Mouse (Mus musculus) liver, embryonic 11.5 days (tissue): ENCODE data around the gene Myh11. TPM values are rescaled to one million over a fixed set of nuclear protein-coding genes. Genes with fewer than 3 reads are reported as not detected.
"Not testable (repeated sequence)": the region's sequence is repeated elsewhere in the genome, so short reads cannot be mapped to it uniquely, and the experiment has no call there.

Experiments used
- ATAC-seq: fragments of 200-750 bp; cut with Nextera tagmentation; replicated peaks from 2 replicates; pipeline ENCODE4 v1.8.0; 2017; ENCODE audit warnings: moderate number of reproducible peaks, mild to moderate bottlenecking, moderate TSS enrichment, moderate library complexity; ENCODE audit not compliant: low FRiP score
- DNase-seq: peaks from one replicate; pipeline ENCODE4 v3.0.0-alpha.2; 2017; ENCODE audit warnings: low spot score
- H3K27ac ChIP-seq: fragments of 300-500 bp; sonication (generic); 2 replicates; pipeline ENCODE4 v1.5.1; 2014; ENCODE audit warnings: mild to moderate bottlenecking, low read depth, low read length, control low read depth
- H3K27me3 ChIP-seq: fragments of 300-500 bp; sonication (generic); replicated peaks from 2 replicates; pipeline ENCODE4 v1.6.1; 2014; ENCODE audit warnings: low read length, mixed read lengths; ENCODE audit not compliant: control insufficient read depth, insufficient read depth
- H3K36me3 ChIP-seq: fragments of 300-500 bp; sonication (generic); 2 replicates; pipeline ENCODE4 v1.6.1; 2014; ENCODE audit warnings: mild to moderate bottlenecking, low read length, moderate library complexity, mixed read lengths; ENCODE audit not compliant: control insufficient read depth, insufficient read depth
- H3K4me1 ChIP-seq: fragments of 300-500 bp; sonication (generic); replicated peaks from 2 replicates; pipeline ENCODE4 v1.6.1; 2014; ENCODE audit warnings: low read length, mixed read lengths; ENCODE audit not compliant: control insufficient read depth, insufficient read depth
- H3K4me2 ChIP-seq: fragments of 300-500 bp; sonication (generic); 2 replicates; pipeline ENCODE4 v1.6.1; 2014; ENCODE audit warnings: mild to moderate bottlenecking, control low read depth, moderate library complexity
- H3K4me3 ChIP-seq: fragments of 300-500 bp; sonication (generic); 2 replicates; pipeline ENCODE4 v1.5.1; 2014; ENCODE audit warnings: low read depth, low read length, control low read depth
- H3K9ac ChIP-seq: fragments of 300-500 bp; sonication (generic); 2 replicates; pipeline ENCODE4 v1.6.1; 2014; ENCODE audit warnings: low read depth, low read length, control low read depth
- H3K9me3 ChIP-seq: fragments of 300-500 bp; sonication (generic); 2 replicates; pipeline ENCODE4 v1.6.1; 2016; ENCODE audit warnings: low read length, inconsistent platforms, mixed read lengths; ENCODE audit not compliant: control insufficient read depth
- WGBS: fragments of 180-500 bp; shearing (Covaris S2); extraction: QIAGEN DNeasy Blood & Tissue Kit; methylation state at CpG from one replicate; pipeline ENCODE4 v1.1.7; 2014; 5-methylcytosine and 5-hydroxymethylcytosine counted together
- microRNA counts: library from miRNA; unstranded; fragments of <30 nt; microRNA quantifications from one replicate; lab custom pipeline; 2015
- microRNA-seq: library from miRNA; unstranded; fragments of <30 nt; microRNA quantifications from one replicate; pipeline ENCODE4, GENCODE M21; 2017; ENCODE audit warnings: borderline number of aligned reads
- polyA plus RNA-seq: library from polyadenylated mRNA; unstranded; fragments of >200 nt; fragmentation: Nextera tagmentation; extraction: Ambion mirVana; gene quantifications from 2 replicates; pipeline ENCODE4 v1.2.1, GENCODE M21; 2014

The Myh11 gene
- polyA plus RNA-seq, 1 experiment from 2014 or later = 0.84 TPM

- H3K4me1 ChIP-seq, DNase-seq, H3K9me3 ChIP-seq, H3K4me3 ChIP-seq, H3K36me3 ChIP-seq, H3K9ac ChIP-seq, H3K27ac ChIP-seq, H3K4me2 ChIP-seq, ATAC-seq, H3K27me3 ChIP-seq: not testable (repeated sequence)
- 79% methylated on average over 1 of the region's 2 CpGs for WGBS
Measured at GRCm38 (mm10) chr16:14155638-14156037, 135.5 kb downstream of the Myh11 start.

GRCm38 (mm10) chr16:14151718-14152117 lies 139.5 kb downstream of the Myh11 start:
- Histone ChIP-seq H3K4me2 (no peak overlapping the region), H3K36me3 (peaks cover 20% of the 10 kb centered on the region; the same call in 1 of the 2 replicates)
- WGBS = 95% methylated on average over 4 of the region's 4 CpGs

GRCm38 (mm10) chr16:14147712-14148111 lies 143.5 kb downstream of the Myh11 start:
- H3K4me1 ChIP-seq = no peaks in the 10 kb centered on the region
- no peaks in the 10 kb centered on the region for H3K27me3 ChIP-seq
- DNase-seq (no peak), ATAC-seq (no peak)
- no peaks in the 10 kb centered on the region for H3K9me3 ChIP-seq
- H3K27ac ChIP-seq = no peak overlapping the region
- peaks cover 38% of the 10 kb centered on the region for H3K36me3 ChIP-seq
- H3K4me2 ChIP-seq = no peak overlapping the region
- no peak overlapping the region for H3K4me3 ChIP-seq
- H3K9ac ChIP-seq = no peak overlapping the region

More at GRCm38 (mm10) chr16:14151718-14152117, 139.5 kb downstream of the Myh11 start:
- Histone ChIP-seq H3K27me3 (no peaks in the 10 kb centered on the region), H3K9me3 (no peaks in the 10 kb centered on the region), H3K9ac (no peak overlapping the region), H3K27ac (no peak overlapping the region), H3K4me3 (no peak overlapping the region), H3K4me1 (no peaks in the 10 kb centered on the region)
- ATAC-seq (no peak), DNase-seq (no peak)

MicroRNA genes within 50 kb of the gene (microRNA counts, 519-probe panel; counts per million panel counts)
- 5,287 counts per million, percentile 46 among the panel's probes with 10 or more counts for microRNA mmu-miR-484 (lab: Ali Mortazavi, UCI)

Small RNA genes within 50 kb of the gene (microRNA-seq; reads per million reads assigned to microRNA genes)
- 3,021 reads per million, percentile 85 among the genes with 10 or more reads in this experiment for gene Mir484

Other genes with a start within 250 kb of the Myh11 start
- 78.2 and 85.2 TPM in 2 replicates for gene Nde1, start 128.1 kb downstream of the Myh11 start, polyA plus RNA-seq
- 9.5 and 10.3 TPM in 2 replicates for gene Marf1, start 128.0 kb downstream of the Myh11 start, polyA plus RNA-seq
- gene Fopnl, start 26.0 kb upstream of the Myh11 start, polyA plus RNA-seq = 106 and 107 TPM in 2 replicates
- gene Abcc1, start 70.2 kb upstream of the Myh11 start, polyA plus RNA-seq = 9.8 and 10.0 TPM in 2 replicates